Mouse (Mus musculus) CD4-positive, CD25-positive, alpha-beta regulatory T cell, adult 2 months (primary cell): Measurements from ENCODE around the gene Lrrc75a.

Experiments used
- DNase-seq: peaks from one replicate; pipeline ENCODE4 v3.0.0-alpha.2; 2012; ENCODE audit warnings: low read depth, low spot score

Gene Lrrc75a

DNA sequence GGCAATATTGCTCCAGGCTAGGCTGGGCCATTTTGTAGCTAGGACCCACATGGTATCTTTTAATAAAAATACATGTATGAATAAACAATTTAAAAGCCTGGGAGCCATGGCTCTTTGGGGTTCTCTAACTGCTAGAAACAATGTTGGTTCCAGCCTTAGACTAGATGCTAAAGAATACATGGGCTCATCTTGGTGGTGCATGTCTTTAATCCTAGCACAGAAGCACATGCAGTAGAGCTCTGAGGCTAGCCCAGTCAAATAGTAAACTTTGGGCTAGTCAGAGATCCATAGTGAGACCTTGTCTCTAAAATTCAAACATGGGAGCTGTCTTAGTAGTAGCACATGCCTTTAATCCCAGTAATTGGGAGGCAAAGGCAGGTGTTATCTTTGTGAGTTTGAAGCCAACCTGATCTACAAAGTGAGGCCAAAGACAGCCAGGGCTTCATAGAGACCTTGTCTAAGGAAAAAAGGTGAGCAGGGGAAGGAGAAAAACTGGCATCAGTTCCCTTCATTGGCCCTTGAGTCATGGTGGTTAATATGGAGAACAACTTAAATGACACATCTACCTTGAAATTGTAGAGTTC is 93.3 kb downstream of the Lrrc75a start:
- DNase-seq = no peak
